Mouse (Mus musculus) kidney, postnatal 36 days (tissue): ENCODE data around the gene Obp2b.

Experiments used
- DNase-seq, 2 experiments: peaks; one replicate each; pipeline ENCODE4 v3.0.0; 2021 to 2022; ENCODE audit warnings: mixed read lengths in 2 of 2

Gene Obp2b

DNA sequence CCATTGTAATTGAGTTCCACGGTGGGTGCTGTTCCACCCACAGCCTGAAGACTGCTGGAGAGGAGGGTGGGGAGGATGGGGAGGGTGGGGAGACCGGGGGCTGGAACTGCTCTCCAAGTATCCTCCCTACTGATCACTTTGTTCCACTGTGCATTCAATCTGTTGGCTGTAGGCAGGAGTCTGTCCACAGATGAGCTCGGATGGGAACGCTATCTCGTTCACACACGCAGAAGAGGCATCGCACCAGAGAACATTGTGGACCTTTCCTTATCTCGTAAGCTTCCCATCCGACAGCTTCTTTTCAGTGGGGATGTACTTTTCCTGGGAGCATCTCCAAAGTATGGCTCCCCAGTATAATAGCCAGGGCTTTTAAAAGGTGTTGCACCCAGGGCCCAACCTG, 42.3 kb downstream of the Obp2b start:
- no peak for DNase-seq

DNA sequence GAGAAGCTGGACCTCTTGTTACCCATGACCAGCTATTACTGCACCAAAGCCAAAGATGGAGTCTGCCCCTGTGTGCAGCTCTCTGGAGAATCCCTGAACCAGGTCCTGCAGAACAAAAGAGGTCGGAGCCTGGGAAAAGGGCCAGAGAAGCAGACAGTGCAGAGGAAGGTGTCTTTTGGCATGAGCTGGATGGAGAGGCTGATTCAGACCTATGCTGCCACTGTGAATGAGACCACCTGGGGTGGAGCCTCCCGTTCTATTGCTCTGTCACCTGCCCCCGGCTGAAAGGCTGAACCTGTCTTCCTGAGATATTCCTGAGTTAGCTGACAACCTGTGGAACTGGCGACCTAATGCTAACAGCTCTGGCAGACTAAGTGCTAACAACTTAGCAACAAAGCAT, 44.1 kb downstream of the Obp2b start:
- DNase-seq: no peak

DNA sequence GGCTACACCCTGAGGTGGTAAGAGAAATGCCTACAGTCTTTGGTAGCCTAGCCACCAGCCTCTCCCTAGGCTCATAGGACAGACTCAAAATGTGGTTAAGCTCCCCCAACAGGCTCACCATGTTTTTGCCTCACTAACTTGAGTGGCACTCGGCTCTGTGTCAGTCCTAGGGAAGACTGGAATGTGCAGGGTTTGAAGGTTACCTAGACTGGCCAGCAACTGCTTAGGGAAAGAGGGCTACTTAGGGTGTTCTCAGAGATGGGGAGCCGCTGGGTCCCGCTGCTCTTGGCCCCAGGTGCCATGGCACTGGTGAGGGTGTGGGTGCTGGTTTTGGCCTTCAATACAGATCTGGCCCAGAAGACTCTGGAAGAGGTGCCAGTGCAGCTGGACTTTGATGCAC, 45.1 kb downstream of the Obp2b start, which contains the start of gene Gm13539:
Gene Gm13539, plus strand, starts transcription at position 301 of the 400 bp plus-strand sequence.
- DNase-seq: no peak

DNA sequence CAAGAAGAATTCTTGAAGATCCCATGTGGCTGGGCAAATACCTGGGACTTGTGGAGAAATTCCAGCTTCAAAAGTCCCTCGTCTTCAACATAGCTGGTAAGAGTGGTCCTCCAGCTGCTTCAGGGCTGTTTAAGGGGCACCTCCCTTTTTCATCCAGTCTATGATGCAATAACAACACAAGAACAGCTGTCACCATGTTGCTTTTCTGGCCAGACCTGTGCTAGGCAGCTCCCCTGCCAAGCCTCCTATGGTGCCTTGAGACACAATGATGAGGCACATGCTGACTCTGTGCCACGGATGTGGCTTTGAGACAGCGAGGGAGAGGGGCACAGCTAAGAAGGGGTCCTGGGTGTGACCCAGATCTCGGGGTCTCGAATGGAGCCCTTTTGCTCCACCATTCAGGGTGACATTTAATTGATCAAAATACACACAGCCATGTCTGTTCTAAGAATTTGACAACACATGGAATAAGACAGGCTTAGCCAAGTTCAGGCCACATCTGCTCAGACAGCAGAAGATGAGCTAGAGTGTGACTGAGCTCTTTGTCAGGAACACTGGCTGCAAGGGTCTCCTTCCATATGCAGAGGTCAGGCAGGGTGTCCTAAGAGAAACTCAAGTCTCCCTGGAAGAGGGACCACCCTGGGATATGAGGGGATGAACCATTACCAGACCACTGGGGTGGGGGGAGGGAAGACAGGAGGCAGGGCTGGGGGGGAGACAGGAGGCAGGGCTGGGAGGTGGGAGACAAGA, 48.9 kb downstream of the Obp2b start:
- DNase-seq: no peak

DNA sequence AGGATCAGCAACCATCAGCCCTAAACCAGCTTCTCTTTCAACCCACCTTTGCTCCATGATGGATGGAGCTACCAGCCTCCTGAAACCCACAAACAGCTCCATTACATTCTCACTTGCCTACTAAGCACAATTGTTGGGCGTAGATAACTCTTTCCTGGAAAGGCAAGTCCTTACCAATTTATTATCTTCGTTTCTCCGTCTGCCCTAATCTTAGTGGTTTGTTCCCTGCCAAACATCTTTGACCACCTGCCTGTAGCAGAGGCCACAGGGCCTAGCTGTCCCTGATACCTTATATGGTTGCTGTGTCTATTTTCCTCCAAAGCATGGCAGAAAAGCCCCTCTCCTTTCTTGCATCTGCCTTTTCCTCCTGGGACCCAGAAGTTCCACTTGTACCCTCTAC, 52.3 kb downstream of the Obp2b start:
- no peak for DNase-seq
